Mouse (Mus musculus) forebrain, postnatal 0 days (tissue): ENCODE results near the gene Ccl17. TPM values are rescaled to one million over a fixed set of nuclear protein-coding genes. Genes with fewer than 3 reads are reported as not detected.

Source experiments
- ATAC-seq: fragments of 200-750 bp; cut with Nextera tagmentation; 2 replicates; pipeline ENCODE4 v1.8.0; 2017; ENCODE audit warnings: mild to moderate bottlenecking, moderate library complexity
- DNase-seq: peaks from one replicate; pipeline ENCODE4 v3.0.0-alpha.2; 2015
- H3K27ac ChIP-seq: fragments of 300-500 bp; sonication (generic); 2 replicates; pipeline ENCODE4 v1.5.1; 2014; ENCODE audit warnings: low read depth, mild to moderate bottlenecking, antibody characterized with exemption, low read length, moderate library complexity, mixed read lengths
- H3K27me3 ChIP-seq: fragments of 300-500 bp; sonication (generic); 2 replicates; pipeline ENCODE4 v1.6.1; 2014; ENCODE audit warnings: mild to moderate bottlenecking, low read length, mixed read lengths; ENCODE audit not compliant: insufficient read depth
- H3K36me3 ChIP-seq: fragments of 300-500 bp; sonication (generic); 2 replicates; pipeline ENCODE4 v1.6.1; 2014; ENCODE audit warnings: mild to moderate bottlenecking, moderate library complexity; ENCODE audit not compliant: insufficient read depth
- H3K4me1 ChIP-seq: fragments of 300-500 bp; sonication (generic); 2 replicates; pipeline ENCODE4 v1.6.1; 2014; ENCODE audit warnings: antibody characterized with exemption; ENCODE audit not compliant: insufficient read depth
- H3K4me2 ChIP-seq: fragments of 300-500 bp; sonication (generic); 2 replicates; pipeline ENCODE4 v1.6.1; 2014; ENCODE audit warnings: low read depth, mild to moderate bottlenecking, moderate library complexity
- H3K4me3 ChIP-seq: fragments of 300-500 bp; sonication (generic); 2 replicates; pipeline ENCODE4 v1.5.1; 2014; ENCODE audit warnings: low read depth, low read length, mixed read lengths
- H3K9ac ChIP-seq: fragments of 300-500 bp; sonication (generic); 2 replicates; pipeline ENCODE4 v1.6.1; 2014; ENCODE audit warnings: mild to moderate bottlenecking
- H3K9me3 ChIP-seq: fragments of 300-500 bp; sonication (generic); 2 replicates; pipeline ENCODE4 v1.6.1; 2016; ENCODE audit warnings: low read length
- CTCF ChIP-seq: sonication (generic); IDR thresholded peaks from 2 replicates; pipeline ENCODE4 v1.5.1; 2016; ENCODE audit warnings: antibody characterized with exemption, control low read depth, low read depth
- WGBS: fragments of 180-500 bp; shearing (Covaris S2); extraction: QIAGEN DNeasy Blood & Tissue Kit; methylation state at CpG from one replicate; pipeline ENCODE4 v1.1.7; 2014; 5-methylcytosine and 5-hydroxymethylcytosine counted together
- polyA plus RNA-seq: library from polyadenylated mRNA; unstranded; fragments of >200 nt; fragmentation: Nextera tagmentation; extraction: Ambion mirVana; gene quantifications from 2 replicates; pipeline ENCODE4 v1.2.1, GENCODE M21; 2015
- total RNA-seq: library from RNA; depleted of rRNA; stranded (reverse); fragments of >200 nt; gene quantifications from 2 replicates; pipeline ENCODE4 v1.2.3, GENCODE M21; 2014

Ccl17 gene
- total and polyA plus RNA-seq, 2 experiments from 2014 or later, result 5.0 TPM; not detected in 1

- peaks cover 9% of the 10 kb centered on the region; the same call in 1 of the 2 replicates for H3K4me1 ChIP-seq
- no peak overlapping the region for H3K4me2 ChIP-seq
- ATAC-seq, result no peak
- DNase-seq, result no peak
- peaks cover 5% of the 10 kb centered on the region; the same call in 1 of the 2 replicates for H3K36me3 ChIP-seq
- H3K4me3 ChIP-seq, result no peak overlapping the region
- H3K27ac ChIP-seq, result no peak overlapping the region
- TF ChIP-seq CTCF, result no peak
- no peak overlapping the region for H3K9ac ChIP-seq
- H3K9me3 ChIP-seq, result no peaks in the 10 kb centered on the region
- WGBS, result 84% methylated on average over 2 of the region's 2 CpGs
- no peaks in the 10 kb centered on the region for H3K27me3 ChIP-seq
Observed at GRCm38 (mm10) chr8:94776346-94776745, 33.9 kb upstream of the Ccl17 start.

- no peak overlapping the region for H3K4me3 ChIP-seq
- no peak overlapping the region for H3K9ac ChIP-seq
- peaks cover 9% of the 10 kb centered on the region; the same call in 1 of the 2 replicates for H3K4me1 ChIP-seq
- ATAC-seq (no peak), DNase-seq (no peak)
- no peak for TF ChIP-seq CTCF
- H3K27me3 ChIP-seq, result no peaks in the 10 kb centered on the region
- no peak overlapping the region for H3K4me2 ChIP-seq
- H3K36me3 ChIP-seq, result peaks cover 5% of the 10 kb centered on the region; the same call in 1 of the 2 replicates
- H3K9me3 ChIP-seq, result no peaks in the 10 kb centered on the region
- WGBS, result 61% methylated on average over 10 of the region's 10 CpGs
- no peak overlapping the region for H3K27ac ChIP-seq
Observed at GRCm38 (mm10) chr8:94778036-94778435, 32.2 kb upstream of the Ccl17 start.

- no peak for DNase-seq
- no peak overlapping the region for H3K27ac ChIP-seq
- H3K4me1 ChIP-seq, result peaks cover 8% of the 10 kb centered on the region; the same call in 1 of the 2 replicates
- H3K4me3 ChIP-seq, result no peak overlapping the region
- ATAC-seq, result no peak
- no peak for TF ChIP-seq CTCF
- H3K9me3 ChIP-seq, result no peaks in the 10 kb centered on the region
- no peak overlapping the region for H3K9ac ChIP-seq
- 56% methylated on average over 5 of the region's 5 CpGs for WGBS
- no peaks in the 10 kb centered on the region for H3K27me3 ChIP-seq
- H3K4me2 ChIP-seq, result no peak overlapping the region
- peaks cover 5% of the 10 kb centered on the region; the same call in 1 of the 2 replicates for H3K36me3 ChIP-seq
Observed at GRCm38 (mm10) chr8:94778473-94778872, 31.8 kb upstream of the Ccl17 start.

GRCm38 (mm10) chr8:94778895-94779533 is 31.2 kb upstream of the Ccl17 start:
- no peak overlapping the region for H3K27ac ChIP-seq
- 71% methylated on average over 10 of the region's 10 CpGs for WGBS
- ATAC-seq, result no peak

GRCm38 (mm10) chr8:94779534-94780294 is 30.5 kb upstream of the Ccl17 start:
- Histone ChIP-seq H3K27ac (no peak overlapping the region), H3K4me1 (no peaks in the 10 kb centered on the region), H3K27me3 (no peaks in the 10 kb centered on the region), H3K4me3 (no peak overlapping the region), H3K36me3 (peaks cover 5% of the 10 kb centered on the region; the same call in 1 of the 2 replicates), H3K9me3 (no peaks in the 10 kb centered on the region), H3K4me2 (no peak overlapping the region), H3K9ac (no peak overlapping the region)
- TF ChIP-seq CTCF, result no peak
- ATAC-seq (no peak), DNase-seq (no peak)
- 94% methylated on average over 16 of the region's 16 CpGs for WGBS

More at GRCm38 (mm10) chr8:94778895-94779533, 31.2 kb upstream of the Ccl17 start:
- Histone ChIP-seq H3K4me1 (peaks cover 3% of the 10 kb centered on the region; the same call in 1 of the 2 replicates), H3K4me3 (no peak overlapping the region), H3K9me3 (no peaks in the 10 kb centered on the region), H3K9ac (no peak overlapping the region), H3K27me3 (no peaks in the 10 kb centered on the region), H3K4me2 (no peak overlapping the region), H3K36me3 (peaks cover 5% of the 10 kb centered on the region; the same call in 1 of the 2 replicates)
- DNase-seq, result no peak
- TF ChIP-seq CTCF, result no peak

GRCm38 (mm10) chr8:94780491-94781154 is 29.6 kb upstream of the Ccl17 start:
- H3K27ac ChIP-seq, result no peak overlapping the region
- no peaks in the 10 kb centered on the region for H3K4me1 ChIP-seq
- no peak overlapping the region for H3K4me3 ChIP-seq
- DNase-seq, result no peak
- H3K4me2 ChIP-seq, result no peak overlapping the region
- 81% methylated on average over 21 of the region's 21 CpGs for WGBS
- no peaks in the 10 kb centered on the region for H3K27me3 ChIP-seq
- H3K9me3 ChIP-seq, result no peaks in the 10 kb centered on the region
- peaks cover 5% of the 10 kb centered on the region; the same call in 1 of the 2 replicates for H3K36me3 ChIP-seq
- no peak overlapping the region for H3K9ac ChIP-seq
- no peak for TF ChIP-seq CTCF
- ATAC-seq, result no peak
